Mouse (Mus musculus) forelimb bud, embryonic 11.5 days (tissue): ENCODE data around the gene Olfr186.
"Not testable (repeated sequence)": the region's sequence is repeated elsewhere in the genome, so short reads cannot be mapped to it uniquely, and the experiment has no call there.

ENCODE experiments used
- DNase-seq: peaks from one replicate; pipeline ENCODE4 v3.0.0-alpha.2; 2012; ENCODE audit warnings: low read depth, low spot score

The Olfr186 gene

GRCm38 (mm10) chr16:59030191-59030590 is at the start of gene Olfr186:
Olfr186 (minus strand) TSS chr16:59030291.
- no peak for DNase-seq

GRCm38 (mm10) chr16:59077905-59078304 is 47.8 kb upstream of the Olfr186 start, which contains the start of gene Olfr190:
Olfr190 (minus strand) TSS chr16:59078005.
- no peak for DNase-seq

GRCm38 (mm10) chr16:59073520-59073919 is 43.4 kb upstream of the Olfr186 start:
- no peak for DNase-seq

GRCm38 (mm10) chr16:59071755-59072154 is 41.7 kb upstream of the Olfr186 start:
- no peak for DNase-seq

- DNase-seq: not testable (repeated sequence)
Observed at GRCm38 (mm10) chr16:59062411-59062810, 32.3 kb upstream of the Olfr186 start.

GRCm38 (mm10) chr16:59049286-59049685 is 19.2 kb upstream of the Olfr186 start:
- not testable (repeated sequence) for DNase-seq

- DNase-seq: no peak
Observed at GRCm38 (mm10) chr16:59048860-59049259, 18.8 kb upstream of the Olfr186 start.

- no peak for DNase-seq
Observed at GRCm38 (mm10) chr16:59047579-59047978, 17.5 kb upstream of the Olfr186 start.

- DNase-seq: no peak
Observed at GRCm38 (mm10) chr16:59045835-59046234, 15.7 kb upstream of the Olfr186 start.

- DNase-seq: no peak
Observed at GRCm38 (mm10) chr16:59039710-59040109, 9.6 kb upstream of the Olfr186 start, which contains the start of gene Olfr187. Olfr187 (minus strand) TSS chr16:59039767.

- no peak for DNase-seq
Observed at GRCm38 (mm10) chr16:59013357-59014018, 16.6 kb downstream of the Olfr186 start.

- DNase-seq: no peak
Observed at GRCm38 (mm10) chr16:59007146-59007545, 22.9 kb downstream of the Olfr186 start.

GRCm38 (mm10) chr16:58995057-58995456 is 35.0 kb downstream of the Olfr186 start, which contains the start of gene Olfr183:
Olfr183 (plus strand) TSS chr16:58995357.
- DNase-seq: no peak
